Mouse (Mus musculus) layer of hippocampus, postnatal 36 days (tissue): ENCODE measurements around the gene Chpf. TPM values are rescaled to one million over a fixed set of nuclear protein-coding genes. Genes with fewer than 3 reads are reported as not detected.

ENCODE experiments used
- DNase-seq, 2 experiments: peaks; one replicate each; pipeline ENCODE4 v3.0.0; 2022
- total RNA-seq, 2 experiments: library from RNA; stranded (reverse); gene quantifications; 2 replicates each; pipeline ENCODE4 v1.2.3; 2021

The Chpf gene
- total RNA-seq, 2 experiments from 2014 or later: 76.8 to 82.8 TPM

- DNase-seq: no peak
Measured at GRCm38 (mm10) chr1:75440661-75441060, 38.4 kb downstream of the Chpf start.

- no peak for DNase-seq
Measured at GRCm38 (mm10) chr1:75438782-75439181, 40.3 kb downstream of the Chpf start.

- peak; percentile 78 to 82 for DNase-seq
Measured at GRCm38 (mm10) chr1:75435475-75436328, 43.4 kb downstream of the Chpf start, which contains the start of gene Gmppa. Gene Gmppa (plus strand): TSS chr1:75435930.

- no peak for DNase-seq
Measured at GRCm38 (mm10) chr1:75425796-75426471, 53.2 kb downstream of the Chpf start.

Other genes with a start within 250 kb of the Chpf start
- not detected for gene A630095N17Rik, start 247.2 kb downstream of the Chpf start, total RNA-seq
- 10 to 100 TPM; 74.3 to 75.8 TPM for gene Dnajb2, start 242.9 kb downstream of the Chpf start, total RNA-seq
- 100 to 1,000 TPM; 372 to 375 TPM for gene Ptprn, start 214.8 kb downstream of the Chpf start, total RNA-seq
- gene Resp18, start 200.9 kb downstream of the Chpf start, total RNA-seq: 100 to 1,000 TPM in 1 of 2 experiments, 10 to 100 TPM in 1; 81.7 to 106 TPM
- gene Dnpep, start 161.3 kb downstream of the Chpf start, total RNA-seq: 10 to 100 TPM; 39.4 to 46.7 TPM
- 1 to 10 TPM in 1 of 2 experiments, under 1 TPM in 1; 0.72 to 1.1 TPM for gene Des, start 119.0 kb downstream of the Chpf start, total RNA-seq
- gene Speg, start 104.0 kb downstream of the Chpf start, total RNA-seq: 100 to 1,000 TPM; 166 to 180 TPM
- 10 to 100 TPM; 63.6 to 73.5 TPM for gene Gmppa, start 43.4 kb downstream of the Chpf start, total RNA-seq
- 1 to 10 TPM; 6.5 to 7.4 TPM for gene Asic4, start 28.9 kb downstream of the Chpf start, total RNA-seq
- 10 to 100 TPM; 68.8 to 71.4 TPM for gene Tmem198, start 225 bp upstream of the Chpf start, total RNA-seq
- 10 to 100 TPM; 24.1 to 26.3 TPM for gene Obsl1, start 27.1 kb upstream of the Chpf start, total RNA-seq
- 10 to 100 TPM; 16.4 to 16.6 TPM for gene Inha, start 27.8 kb upstream of the Chpf start, total RNA-seq
- gene Stk11ip, start 42.2 kb upstream of the Chpf start, total RNA-seq: 10 to 100 TPM; 26.7 to 27.7 TPM
- 100 to 1,000 TPM; 104 to 109 TPM for gene Slc4a3, start 67.0 kb upstream of the Chpf start, total RNA-seq